Comparison of ENCODE assay signal across 8 mouse cellular contexts in genomic region chr16:20695622-20696323, GRCm38 (mm10). TPM values are rescaled to one million over a fixed set of nuclear protein-coding genes. Genes with fewer than 3 reads are reported as not detected.
A peak's percentile ranks its signal among the peaks of the same experiment; 100 is the strongest.
DNase-seq lines count a peak whose midpoint lies in the region; ATAC-seq and TF ChIP-seq lines count a peak whose summit lies in the region.

No protein-coding gene starts in this region.

- no peak for TF ChIP-seq CTCF in lung, adult 2 months (IDR thresholded peaks at IDR 0.05; ENCODE audit: insufficient read depth, low read length)

- under 1% methylated on average over 46 of the region's 46 CpGs for WGBS in hindbrain, embryonic 12.5 days
- WGBS in lung, adult 2 months: 6% methylated on average over 43 of the region's 46 CpGs

- ATAC-seq in hindbrain, embryonic 12.5 days (ENCODE audit: low FRiP score): peak; percentile 79

- peak; percentile 81 to 86 for DNase-seq in adrenal gland, adult 18-20 months (ENCODE audit: low spot score in 2 of 2)
- peak; percentile 96 to 97 for DNase-seq in cerebellum, postnatal 14 days
- peak; percentile 97 to 99 for DNase-seq in frontal cortex, postnatal 36 days (ENCODE audit: low spot score in 2 of 2)
- peak; percentile 98 for DNase-seq in layer of hippocampus, adult 9-11 months
- peak; percentile 47 for DNase-seq in lung, adult 2 months
- DNase-seq in retina, embryonic 14.5 days (ENCODE audit: low spot score): peak; percentile 81
- no peak for DNase-seq in adipocyte (ENCODE audit: low spot score)

- peak overlapping the region; percentile 74 for H3K4me2 ChIP-seq in hindbrain, embryonic 12.5 days (replicated peaks)

- peak overlapping the region; percentile 68 for H3K9ac ChIP-seq in hindbrain, embryonic 12.5 days

- H3K27me3 ChIP-seq in hindbrain, embryonic 12.5 days: no peaks in the 10 kb centered on the region

- no peak for TF ChIP-seq POLR2A in lung, adult 2 months (IDR thresholded peaks at IDR 0.05; ENCODE audit: borderline replicate concordance, extremely low read depth, low read depth, low read length)

- peaks cover 47% of the 10 kb centered on the region for H3K4me1 ChIP-seq in hindbrain, embryonic 12.5 days
- H3K4me1 ChIP-seq in lung, adult 2 months (ENCODE audit: control insufficient read depth, insufficient read depth, low read length): peaks cover 3% of the 10 kb centered on the region

- H3K27ac ChIP-seq in hindbrain, embryonic 12.5 days: peak overlapping the region; percentile 78

- H3K9me3 ChIP-seq in hindbrain, embryonic 12.5 days (replicated peaks): no peaks in the 10 kb centered on the region

- peak overlapping the region; percentile 39 for H3K4me3 ChIP-seq in hindbrain, embryonic 12.5 days
- H3K4me3 ChIP-seq in lung, adult 2 months (replicated peaks; ENCODE audit: extremely low read depth, low read depth, low read length): peak overlapping the region; percentile 6

- H3K36me3 ChIP-seq in hindbrain, embryonic 12.5 days: peaks cover 27% of the 10 kb centered on the region

RNA-seq across cellular contexts. Expression of gene Fam131a, which starts 2.7 kb away (rescaled TPM):
- 10 to 100 TPM; 11.7 to 16.1 TPM for total RNA-seq in adrenal gland, adult 18-20 months (2021)
- polyA plus RNA-seq in hindbrain, embryonic 12.5 days (2016; fragmentation: Nextera tagmentation; extraction: Ambion mirVana): 19.4 and 19.8 TPM in 2 replicates
- 17.3 and 19.2 TPM in 2 replicates for polyA plus RNA-seq in lung, adult 2 months (2012; rRNA removed)

RNA-seq across cellular contexts. Expression of gene Polr2h, which starts 21.7 kb away (rescaled TPM):
- total RNA-seq in adrenal gland, adult 18-20 months (2021): 10 to 100 TPM; 28.0 to 37.1 TPM
- polyA plus RNA-seq in hindbrain, embryonic 12.5 days (2016; fragmentation: Nextera tagmentation; extraction: Ambion mirVana): 68.6 and 80.7 TPM in 2 replicates
- polyA plus RNA-seq in lung, adult 2 months (2012; rRNA removed): 8.3 and 12.0 TPM in 2 replicates

RNA-seq across cellular contexts. Expression of gene Clcn2, which starts 21.8 kb away (rescaled TPM):
- 10 to 100 TPM; 16.8 to 52.6 TPM for total RNA-seq in adrenal gland, adult 18-20 months (2021)
- 40.0 and 40.5 TPM in 2 replicates for polyA plus RNA-seq in hindbrain, embryonic 12.5 days (2016; fragmentation: Nextera tagmentation; extraction: Ambion mirVana)
- 8.1 and 9.5 TPM in 2 replicates for polyA plus RNA-seq in lung, adult 2 months (2012; rRNA removed)

RNA-seq across cellular contexts. Expression of gene Eif4g1, which starts 27.7 kb away (rescaled TPM):
- total RNA-seq in adrenal gland, adult 18-20 months (2021): 100 to 1,000 TPM; 358 to 386 TPM
- polyA plus RNA-seq in hindbrain, embryonic 12.5 days (2016; fragmentation: Nextera tagmentation; extraction: Ambion mirVana): 197 and 200 TPM in 2 replicates
- 341 and 342 TPM in 2 replicates for polyA plus RNA-seq in lung, adult 2 months (2012; rRNA removed)

RNA-seq across cellular contexts. Expression of gene Chrd, which starts 37.2 kb away (rescaled TPM):
- total RNA-seq in adrenal gland, adult 18-20 months (2021): 10 to 100 TPM in 1 of 2 experiments, 1 to 10 TPM in 1; 9.7 to 12.4 TPM
- polyA plus RNA-seq in hindbrain, embryonic 12.5 days (2016; fragmentation: Nextera tagmentation; extraction: Ambion mirVana): 6.0 and 6.4 TPM in 2 replicates
- polyA plus RNA-seq in lung, adult 2 months (2012; rRNA removed): 4.4 and 5.8 TPM in 2 replicates
